Mouse (Mus musculus) neural tube, embryonic 15.5 days (tissue): ENCODE measurements around the gene Auts2. TPM values are rescaled to one million over a fixed set of nuclear protein-coding genes. Genes with fewer than 3 reads are reported as not detected.

Source experiments
- ATAC-seq: fragments of 200-750 bp; cut with Nextera tagmentation; 2 replicates; pipeline ENCODE4 v1.8.0; 2017; ENCODE audit warnings: mild to moderate bottlenecking, moderate TSS enrichment, moderate library complexity; ENCODE audit not compliant: low FRiP score
- H3K27ac ChIP-seq: fragments of 300-500 bp; sonication (generic); replicated peaks from 2 replicates; pipeline ENCODE4 v1.5.1; 2015; ENCODE audit warnings: mild to moderate bottlenecking, inconsistent platforms
- H3K27me3 ChIP-seq: fragments of 300-500 bp; sonication (generic); replicated peaks from 2 replicates; pipeline ENCODE4 v1.6.1; 2015; ENCODE audit warnings: inconsistent platforms
- H3K36me3 ChIP-seq: fragments of 300-500 bp; sonication (generic); 2 replicates; pipeline ENCODE4 v1.6.1; 2015; ENCODE audit warnings: inconsistent platforms
- H3K4me1 ChIP-seq: fragments of 300-500 bp; sonication (generic); 2 replicates; pipeline ENCODE4 v1.6.1; 2015; ENCODE audit warnings: inconsistent platforms
- H3K4me2 ChIP-seq: fragments of 300-500 bp; sonication (generic); 2 replicates; pipeline ENCODE4 v1.6.1; 2015; ENCODE audit warnings: inconsistent platforms, mild to moderate bottlenecking, moderate library complexity
- H3K4me3 ChIP-seq: fragments of 300-500 bp; sonication (generic); replicated peaks from 2 replicates; pipeline ENCODE4 v1.5.1; 2015; ENCODE audit warnings: mild to moderate bottlenecking, inconsistent platforms
- H3K9ac ChIP-seq: fragments of 300-500 bp; sonication (generic); replicated peaks from 2 replicates; pipeline ENCODE4 v1.6.1; 2015; ENCODE audit warnings: mild to moderate bottlenecking, inconsistent platforms
- H3K9me3 ChIP-seq: fragments of 300-500 bp; sonication (generic); replicated peaks from 2 replicates; pipeline ENCODE4 v1.6.1; 2016; ENCODE audit warnings: inconsistent platforms
- WGBS: fragments of 180-500 bp; shearing (Covaris S2); methylation state at CpG from one replicate; pipeline ENCODE4 v1.1.7; 2015; ENCODE audit warnings: mixed read lengths; 5-methylcytosine and 5-hydroxymethylcytosine counted together
- polyA plus RNA-seq: library from polyadenylated mRNA; unstranded; fragments of >200 nt; fragmentation: Nextera tagmentation; extraction: Ambion mirVana; gene quantifications from 2 replicates; pipeline ENCODE4 v1.2.1, GENCODE M21; 2015

The Auts2 gene
- polyA plus RNA-seq, 1 experiment from 2014 or later = 52.5 TPM

GRCm38 (mm10) chr5:132135941-132136663, 407.0 kb downstream of the Auts2 start:
- H3K4me3 ChIP-seq = no peak overlapping the region
- H3K27me3 ChIP-seq = no peaks in the 10 kb centered on the region
- H3K4me2 ChIP-seq = no peak overlapping the region
- H3K9me3 ChIP-seq = no peaks in the 10 kb centered on the region
- H3K27ac ChIP-seq = peak overlapping the region; percentile 62; the same call in 1 of the 2 replicates
- H3K9ac ChIP-seq = no peak overlapping the region
- WGBS = 52% methylated on average over 7 of the region's 7 CpGs
- no peaks in the 10 kb centered on the region for H3K36me3 ChIP-seq
- peaks cover 20% of the 10 kb centered on the region for H3K4me1 ChIP-seq
- peak; percentile 82 for ATAC-seq

GRCm38 (mm10) chr5:132131948-132132347, 411.2 kb downstream of the Auts2 start:
- no peak for ATAC-seq
- Histone ChIP-seq H3K9me3 (no peaks in the 10 kb centered on the region), H3K4me2 (no peak overlapping the region), H3K36me3 (no peaks in the 10 kb centered on the region), H3K27me3 (no peaks in the 10 kb centered on the region), H3K27ac (no peak overlapping the region), H3K4me3 (no peak overlapping the region), H3K9ac (no peak overlapping the region), H3K4me1 (peaks cover 25% of the 10 kb centered on the region)
- over 99% methylated on average over 3 of the region's 3 CpGs for WGBS

- Histone ChIP-seq H3K9me3 (no peaks in the 10 kb centered on the region), H3K4me1 (peaks cover 14% of the 10 kb centered on the region), H3K4me3 (no peak overlapping the region), H3K27me3 (no peaks in the 10 kb centered on the region), H3K4me2 (no peak overlapping the region), H3K27ac (no peak overlapping the region), H3K36me3 (no peaks in the 10 kb centered on the region), H3K9ac (no peak overlapping the region)
- 30% methylated on average over 4 of the region's 4 CpGs for WGBS
- ATAC-seq = no peak
These were observed 412.6 kb downstream of the Auts2 start for GRCm38 (mm10) chr5:132130577-132130976.

GRCm38 (mm10) chr5:132126626-132127025, 416.5 kb downstream of the Auts2 start:
- no peak for ATAC-seq
- Histone ChIP-seq H3K4me3 (no peak overlapping the region), H3K27me3 (no peaks in the 10 kb centered on the region), H3K9me3 (no peaks in the 10 kb centered on the region), H3K9ac (no peak overlapping the region), H3K27ac (no peak overlapping the region), H3K4me2 (no peak overlapping the region), H3K4me1 (peaks cover 9% of the 10 kb centered on the region), H3K36me3 (no peaks in the 10 kb centered on the region)
- 66% methylated on average over 12 of the region's 12 CpGs for WGBS

GRCm38 (mm10) chr5:132115631-132116030, 427.5 kb downstream of the Auts2 start:
- Histone ChIP-seq H3K4me3 (no peak overlapping the region), H3K36me3 (no peaks in the 10 kb centered on the region), H3K4me2 (no peak overlapping the region), H3K27ac (no peak overlapping the region), H3K9me3 (no peaks in the 10 kb centered on the region), H3K4me1 (peaks cover 13% of the 10 kb centered on the region), H3K27me3 (no peaks in the 10 kb centered on the region), H3K9ac (no peak overlapping the region)
- ATAC-seq = no peak
- WGBS = 59% methylated on average over 3 of the region's 3 CpGs

GRCm38 (mm10) chr5:132114561-132115301, 428.4 kb downstream of the Auts2 start:
- H3K27ac ChIP-seq = no peak overlapping the region
- H3K4me1 ChIP-seq = peaks cover 13% of the 10 kb centered on the region
- WGBS = 70% methylated on average over 8 of the region's 8 CpGs
- no peaks in the 10 kb centered on the region for H3K9me3 ChIP-seq
- H3K4me2 ChIP-seq = no peak overlapping the region
- no peak overlapping the region for H3K4me3 ChIP-seq
- no peaks in the 10 kb centered on the region for H3K36me3 ChIP-seq
- no peak overlapping the region for H3K9ac ChIP-seq
- no peaks in the 10 kb centered on the region for H3K27me3 ChIP-seq
- ATAC-seq = no peak

- no peak overlapping the region for H3K4me3 ChIP-seq
- ATAC-seq = no peak
- no peak overlapping the region for H3K4me2 ChIP-seq
- no peaks in the 10 kb centered on the region for H3K9me3 ChIP-seq
- no peaks in the 10 kb centered on the region for H3K36me3 ChIP-seq
- no peaks in the 10 kb centered on the region for H3K27me3 ChIP-seq
- H3K27ac ChIP-seq = no peak overlapping the region
- no peak overlapping the region for H3K9ac ChIP-seq
- peaks cover 13% of the 10 kb centered on the region for H3K4me1 ChIP-seq
- WGBS = 54% methylated on average over 7 of the region's 7 CpGs
These were observed 429.7 kb downstream of the Auts2 start for GRCm38 (mm10) chr5:132113480-132113879.

GRCm38 (mm10) chr5:132112666-132113065, 430.5 kb downstream of the Auts2 start:
- H3K9ac ChIP-seq = no peak overlapping the region
- no peak for ATAC-seq
- no peaks in the 10 kb centered on the region for H3K9me3 ChIP-seq
- no peak overlapping the region for H3K27ac ChIP-seq
- WGBS = 91% methylated on average over 7 of the region's 7 CpGs
- no peak overlapping the region for H3K4me3 ChIP-seq
- H3K4me2 ChIP-seq = no peak overlapping the region
- no peaks in the 10 kb centered on the region for H3K36me3 ChIP-seq
- no peaks in the 10 kb centered on the region for H3K27me3 ChIP-seq
- H3K4me1 ChIP-seq = peaks cover 13% of the 10 kb centered on the region

GRCm38 (mm10) chr5:132102426-132102825, 440.7 kb downstream of the Auts2 start:
- Histone ChIP-seq H3K36me3 (no peaks in the 10 kb centered on the region), H3K4me3 (no peak overlapping the region), H3K4me1 (peaks cover 12% of the 10 kb centered on the region; the same call in 1 of the 2 replicates), H3K9ac (no peak overlapping the region), H3K27ac (no peak overlapping the region), H3K4me2 (no peak overlapping the region), H3K9me3 (no peaks in the 10 kb centered on the region), H3K27me3 (no peaks in the 10 kb centered on the region)
- WGBS = 92% methylated on average over 4 of the region's 4 CpGs
- no peak for ATAC-seq

- Histone ChIP-seq H3K27ac (no peak overlapping the region), H3K36me3 (no peaks in the 10 kb centered on the region), H3K4me2 (no peak overlapping the region), H3K27me3 (no peaks in the 10 kb centered on the region), H3K4me1 (peaks cover 12% of the 10 kb centered on the region; the same call in 1 of the 2 replicates), H3K9ac (no peak overlapping the region), H3K4me3 (no peak overlapping the region), H3K9me3 (no peaks in the 10 kb centered on the region)
- WGBS = 15% methylated on average over 3 of the region's 3 CpGs
- no peak for ATAC-seq
These were observed 444.7 kb downstream of the Auts2 start for GRCm38 (mm10) chr5:132098461-132098860.

GRCm38 (mm10) chr5:132092721-132093120, 450.4 kb downstream of the Auts2 start:
- Histone ChIP-seq H3K9me3 (no peaks in the 10 kb centered on the region), H3K4me3 (no peak overlapping the region), H3K4me2 (no peak overlapping the region), H3K27ac (no peak overlapping the region), H3K9ac (no peak overlapping the region), H3K27me3 (no peaks in the 10 kb centered on the region), H3K36me3 (no peaks in the 10 kb centered on the region), H3K4me1 (peaks cover 9% of the 10 kb centered on the region)
- no peak for ATAC-seq
- 86% methylated on average over 6 of the region's 6 CpGs for WGBS
